Mouse (Mus musculus) spleen, postnatal 10 days (tissue): ENCODE measurements around the gene Capza3.

Experiments
- DNase-seq, 2 experiments: peaks; one replicate each; pipeline ENCODE4 v3.0.0; 2021 to 2022; ENCODE audit warnings: low spot score in 2 of 2

Capza3 gene

DNA sequence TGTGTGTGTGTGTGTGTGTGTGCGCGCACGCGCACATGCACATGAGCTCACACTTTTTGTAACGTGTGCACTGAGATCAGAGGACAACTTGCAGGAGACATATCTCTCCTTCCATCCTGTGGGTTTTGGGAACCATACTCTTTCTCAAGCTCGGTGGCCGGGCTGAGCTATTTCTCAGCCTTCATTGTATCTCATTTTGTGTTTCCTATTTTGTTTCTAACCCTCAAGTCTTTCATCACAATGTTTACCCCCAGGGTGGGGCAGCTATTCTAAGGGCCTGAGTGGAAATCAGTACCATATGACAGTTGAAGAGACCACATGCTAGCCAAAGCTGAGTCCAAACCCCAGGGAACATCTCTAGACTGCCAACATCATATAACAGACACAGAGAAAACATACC is at the start of gene Capza3:
TSS of gene Capza3 (plus strand) at position 301 of the 400 bp plus-strand sequence.
- DNase-seq: no peak

DNA sequence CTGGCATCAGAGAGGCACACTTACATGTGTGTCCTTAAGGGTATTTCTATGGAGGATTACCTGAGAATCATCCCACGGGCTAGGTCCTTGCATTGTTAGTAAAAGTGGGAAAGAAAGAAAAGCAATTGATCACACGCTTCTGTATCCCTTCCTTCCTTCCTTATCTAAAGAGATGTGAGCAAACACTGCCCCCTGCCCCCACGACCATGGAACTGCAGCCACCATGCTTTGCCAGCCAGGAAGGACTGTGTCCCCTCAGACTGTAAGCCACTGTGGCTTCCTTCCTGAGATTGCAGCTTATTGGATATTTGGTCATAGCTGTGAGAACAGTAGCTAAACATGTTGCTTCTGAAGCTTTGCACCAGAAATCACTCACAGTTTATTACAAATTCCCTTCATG is 35.9 kb upstream of the Capza3 start:
- no peak for DNase-seq

DNA sequence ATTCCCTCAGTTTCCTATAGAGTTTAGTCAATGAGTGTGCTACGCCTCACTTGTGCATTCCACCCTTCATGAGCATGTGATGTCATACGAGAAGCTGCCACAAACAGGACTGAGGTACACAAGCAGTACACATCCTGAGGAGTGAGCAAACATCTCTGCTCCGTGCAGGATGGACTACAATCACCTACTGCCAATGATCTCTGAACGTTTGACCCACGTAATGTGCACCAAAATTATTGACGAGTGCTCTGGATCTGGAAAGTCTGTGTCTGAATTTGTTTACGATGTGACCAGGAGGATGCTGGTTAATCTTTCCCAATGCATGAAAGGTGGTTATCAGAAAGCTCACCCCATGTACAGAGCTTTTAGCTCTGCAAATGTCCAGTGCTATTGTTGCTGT is 16.6 kb upstream of the Capza3 start:
- no peak for DNase-seq

DNA sequence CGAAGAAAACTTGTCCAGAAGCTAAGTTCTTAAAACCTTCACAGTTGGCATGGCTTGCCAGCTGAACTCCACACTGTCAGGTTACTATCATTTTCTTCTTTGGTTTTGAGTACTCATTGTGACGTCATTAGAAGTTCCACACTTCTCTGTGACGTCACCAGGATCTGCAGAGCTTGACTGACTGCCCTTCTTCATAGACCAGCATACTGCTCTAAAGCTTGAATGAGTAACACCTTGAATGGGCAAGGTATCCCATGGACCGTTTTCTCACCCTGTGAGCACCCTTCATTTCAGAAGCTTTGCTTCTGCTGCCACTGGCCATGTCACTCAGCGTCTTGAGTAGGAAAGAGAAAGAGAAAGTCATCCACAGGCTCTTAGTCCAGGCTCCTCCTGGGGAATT is 305 bp downstream of the Capza3 start, which contains the start of gene Plcz1:
TSS of gene Plcz1 (minus strand) at position 101 of the 400 bp plus-strand sequence.
- DNase-seq: no peak

DNA sequence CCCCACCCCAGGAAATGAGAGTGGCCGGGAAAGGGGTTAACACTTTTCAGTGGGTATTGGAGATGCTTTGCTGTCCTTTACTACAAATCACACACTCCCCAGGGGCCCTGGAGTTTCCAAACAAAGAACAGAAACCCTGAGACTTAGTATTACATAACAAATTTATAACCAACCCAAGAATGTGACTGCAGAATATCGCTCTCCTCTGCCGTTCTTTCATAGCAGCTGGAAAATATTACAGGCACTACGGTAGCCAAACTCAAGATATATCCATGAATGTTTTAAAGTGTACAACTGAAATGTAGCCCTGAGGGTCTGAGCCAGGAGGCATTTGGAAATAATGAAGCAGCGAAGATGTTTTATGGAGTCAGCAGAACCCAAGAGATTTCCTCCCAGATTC is 10.4 kb downstream of the Capza3 start:
- DNase-seq: no peak

DNA sequence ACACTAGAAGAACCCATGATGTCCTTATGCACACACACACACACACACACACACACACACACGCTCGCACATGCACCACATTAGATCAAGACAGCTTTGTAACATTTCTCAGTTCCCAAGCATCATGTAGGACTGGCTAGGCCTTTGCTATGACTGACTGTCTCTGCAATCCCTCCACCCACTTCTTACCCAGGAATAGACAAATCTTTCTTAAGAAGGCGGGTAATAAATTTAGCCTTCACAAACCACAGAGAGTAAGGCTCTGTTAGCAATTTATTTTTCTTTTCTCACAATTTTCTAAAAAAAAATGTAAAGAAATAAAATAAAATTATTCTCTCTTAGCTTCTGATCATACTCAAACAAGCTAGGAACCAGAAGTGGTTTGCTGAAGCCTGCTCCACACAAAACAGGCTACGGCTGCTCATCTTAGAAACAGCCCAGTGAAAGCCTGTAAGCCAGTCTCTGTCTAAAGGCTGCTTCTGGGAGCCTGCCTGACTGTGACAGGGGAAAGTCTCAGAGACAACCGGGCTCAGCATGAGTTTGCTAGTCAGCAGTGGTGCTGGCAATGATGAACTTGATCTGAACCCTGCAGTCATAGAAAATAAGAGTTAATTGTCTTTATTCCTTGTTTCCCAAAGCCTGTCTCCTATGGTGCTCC is 13.3 kb downstream of the Capza3 start:
- DNase-seq: no peak

DNA sequence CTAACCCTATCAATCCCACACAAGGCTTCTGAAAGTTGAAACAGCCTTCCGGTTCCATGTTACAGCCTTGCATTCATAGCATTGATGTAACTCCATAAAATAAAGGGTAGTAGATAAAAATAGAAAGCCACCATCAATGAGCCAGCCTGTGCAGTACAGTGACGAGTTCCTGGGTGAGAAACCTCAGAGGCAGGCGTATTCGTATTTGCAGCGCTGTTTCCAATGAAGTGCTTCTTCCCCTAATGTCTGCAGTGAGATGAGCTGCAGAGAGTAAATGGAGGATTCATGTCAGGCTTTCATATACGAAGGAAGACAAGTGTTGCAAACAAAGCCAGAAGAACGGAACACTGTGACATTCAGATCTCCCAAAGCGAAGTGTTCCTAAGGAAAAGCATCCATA is 28.1 kb downstream of the Capza3 start:
- DNase-seq: no peak

DNA sequence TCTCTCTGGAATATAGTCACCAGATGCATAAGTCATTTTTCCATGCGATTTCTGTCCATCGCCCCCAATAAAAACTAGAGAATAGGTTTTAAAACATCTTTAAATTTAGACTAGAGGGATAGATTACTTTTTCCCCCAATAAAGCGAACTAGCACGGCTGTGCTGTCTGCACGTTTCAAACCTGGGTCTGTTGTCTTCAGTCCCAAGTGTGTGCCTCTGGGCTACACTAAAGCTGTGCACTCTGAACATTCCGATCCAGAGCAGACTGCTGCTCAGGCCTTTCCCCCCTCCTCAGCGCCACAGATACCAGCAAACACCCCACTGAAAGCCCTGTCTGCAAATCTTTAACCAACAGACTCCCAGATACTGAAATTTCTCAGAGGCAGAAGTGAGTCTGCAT is 39.9 kb downstream of the Capza3 start:
- DNase-seq: no peak

DNA sequence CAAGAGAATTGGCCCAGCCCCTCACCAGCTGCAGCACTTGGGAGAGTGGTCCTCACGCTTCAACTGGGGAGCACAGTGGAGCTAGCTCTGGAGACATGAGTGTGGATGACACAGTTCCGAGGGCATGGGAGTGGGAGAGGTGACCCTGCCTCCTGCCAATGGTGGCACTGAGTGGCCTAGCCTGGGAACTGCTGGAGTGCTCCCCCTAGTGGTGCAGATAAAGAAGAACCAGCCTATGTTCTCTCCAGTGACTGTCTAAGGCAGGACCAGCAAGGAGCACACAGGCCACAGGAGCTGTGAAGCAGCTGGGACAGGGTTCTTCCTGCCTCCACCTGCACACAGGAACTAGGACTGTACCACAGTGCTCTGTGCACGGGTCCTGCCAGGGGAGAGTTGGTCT is 40.7 kb downstream of the Capza3 start:
- no peak for DNase-seq

DNA sequence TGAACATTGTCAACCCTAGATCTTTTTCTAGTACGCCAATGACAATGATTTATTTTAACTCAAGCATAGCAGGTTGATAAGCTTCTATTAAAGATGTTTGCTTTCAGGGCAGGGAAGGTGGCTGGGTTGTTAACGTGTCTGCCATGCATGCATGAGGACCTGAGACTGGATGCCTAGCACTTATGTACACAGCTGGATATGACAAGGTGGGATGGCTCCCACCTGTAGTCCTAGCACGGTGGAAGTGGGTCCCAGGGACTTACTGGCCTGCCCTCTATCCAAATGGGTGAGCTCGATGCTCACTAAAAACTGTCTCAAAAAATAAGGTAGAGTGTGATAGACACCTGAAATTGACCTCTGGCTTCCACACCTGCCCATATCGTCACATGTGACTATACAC is 48.8 kb downstream of the Capza3 start:
- no peak for DNase-seq
